Mouse (Mus musculus) G1E (cell line): Measurements from ENCODE around the gene Rpgr. TPM values are rescaled to one million over a fixed set of nuclear protein-coding genes. Genes with fewer than 3 reads are reported as not detected.

Experiments
- ATAC-seq: 2 replicates; pipeline ENCODE4 v1.8.0; 2016; ENCODE audit warnings: mild to moderate bottlenecking; ENCODE audit not compliant: insufficient number of reproducible peaks, poor library complexity, low FRiP score, severe bottlenecking; ENCODE audit errors: extremely low read depth
- DNase-seq: peaks from one replicate; pipeline ENCODE4 v3.0.0; 2012; ENCODE audit warnings: low spot score
- H3K27me3 ChIP-seq: 2 replicates; pipeline ENCODE4 v1.6.1; 2012; ENCODE audit warnings: mild to moderate bottlenecking, low read length, inconsistent platforms; ENCODE audit not compliant: insufficient read depth
- H3K36me3 ChIP-seq: replicated peaks from 2 replicates; pipeline ENCODE3; 2012; ENCODE audit warnings: mild to moderate bottlenecking, inconsistent platforms
- H3K4me1 ChIP-seq: 2 replicates; pipeline ENCODE4 v1.6.1; 2012; ENCODE audit warnings: low read depth, low read length, inconsistent platforms, mixed read lengths; ENCODE audit not compliant: insufficient read depth
- H3K4me3 ChIP-seq: 2 replicates; pipeline ENCODE4 v1.5.1; 2012; ENCODE audit warnings: low read depth, mild to moderate bottlenecking, inconsistent platforms, low read length, moderate library complexity, mixed read lengths
- H3K9me3 ChIP-seq: replicated peaks from 2 replicates; pipeline ENCODE4 v1.6.1; 2012; ENCODE audit warnings: inconsistent platforms
- CTCF ChIP-seq: IDR thresholded peaks from 2 replicates; pipeline ENCODE4 v1.5.1; 2012; ENCODE audit warnings: low read depth, low read length, inconsistent platforms, mixed read lengths
- GATA1 ChIP-seq: IDR thresholded peaks from 2 replicates; pipeline ENCODE4 v1.6.1; 2012; ENCODE audit warnings: borderline replicate concordance, low read length, inconsistent platforms, mixed read lengths
- GATA2 ChIP-seq: IDR thresholded peaks from 2 replicates; pipeline ENCODE4 v1.6.1; 2012; ENCODE audit warnings: low read depth, low read length, inconsistent platforms, borderline replicate concordance
- POLR2AphosphoS5 ChIP-seq: IDR thresholded peaks from 2 replicates; pipeline ENCODE4 v1.6.1; 2012; ENCODE audit warnings: low read depth, low read length, inconsistent platforms; ENCODE audit not compliant: insufficient replicate concordance
- TAL1 ChIP-seq: conservative IDR thresholded peaks from 2 replicates; pipeline ENCODE4 v1.6.1; 2012; ENCODE audit warnings: low read depth, low read length, inconsistent platforms, mixed read lengths
- polyA plus RNA-seq: library from polyadenylated mRNA; stranded (reverse); fragments of >175 nt; gene quantifications from 2 replicates; pipeline ENCODE4 v1.2.3, GENCODE M21; 2012
- total RNA-seq, 2 experiments: library from RNA; stranded (forward) in 1 of 2; stranded (reverse) in 1 of 2; fragments of 200-1000 nt in 1 of 2; fragments of >200 nt in 1 of 2; fragmentation: Nextera tagmentation in 1 of 2; gene quantifications; 2 replicates each; pipeline ENCODE4 v1.2.3; 2014 to 2017

The Rpgr gene
- total and polyA plus RNA-seq, 3 experiments = 1.00 to 25.8 (median 17.0) TPM

GRCm38 (mm10) chrX:10063781-10064180 is 152.9 kb downstream of the Rpgr start:
- ATAC-seq = no peak
- TF ChIP-seq CTCF (no peak), TAL1 (no peak), GATA1 (no peak), POLR2AphosphoS5 (no peak), GATA2 (no peak)

GRCm38 (mm10) chrX:10063361-10063760 is 153.4 kb downstream of the Rpgr start:
- TF ChIP-seq TAL1 = no peak
- no peak for TF ChIP-seq CTCF
- no peak for TF ChIP-seq GATA2
- no peak for TF ChIP-seq GATA1
- no peak for TF ChIP-seq POLR2AphosphoS5
- no peak overlapping the region for H3K4me3 ChIP-seq
- H3K27me3 ChIP-seq = no peaks in the 10 kb centered on the region; the same call in 1 of the 2 replicates
- ATAC-seq (no peak), DNase-seq (no peak)
- no peaks in the 10 kb centered on the region for H3K9me3 ChIP-seq
- no peaks in the 10 kb centered on the region for H3K4me1 ChIP-seq
- no peaks in the 10 kb centered on the region for H3K36me3 ChIP-seq

More at GRCm38 (mm10) chrX:10063781-10064180, 152.9 kb downstream of the Rpgr start:
- Histone ChIP-seq H3K4me1 (no peaks in the 10 kb centered on the region), H3K9me3 (no peaks in the 10 kb centered on the region), H3K36me3 (no peaks in the 10 kb centered on the region), H3K27me3 (no peaks in the 10 kb centered on the region; the same call in 1 of the 2 replicates), H3K4me3 (no peak overlapping the region)
- no peak for DNase-seq

- Histone ChIP-seq H3K9me3 (no peaks in the 10 kb centered on the region), H3K27me3 (no peaks in the 10 kb centered on the region; the same call in 1 of the 2 replicates), H3K36me3 (no peaks in the 10 kb centered on the region), H3K4me3 (no peak overlapping the region), H3K4me1 (no peaks in the 10 kb centered on the region)
- DNase-seq (no peak), ATAC-seq (no peak)
- no peak for TF ChIP-seq TAL1
- TF ChIP-seq GATA2 = no peak
- TF ChIP-seq POLR2AphosphoS5 = no peak
- no peak for TF ChIP-seq GATA1
- no peak for TF ChIP-seq CTCF
These were observed 154.5 kb downstream of the Rpgr start for GRCm38 (mm10) chrX:10062201-10062600.

GRCm38 (mm10) chrX:10034666-10035065 is 182.1 kb downstream of the Rpgr start:
- no peak for TF ChIP-seq TAL1
- no peak for TF ChIP-seq GATA1
- no peak for TF ChIP-seq GATA2
- no peak for TF ChIP-seq POLR2AphosphoS5
- no peak for TF ChIP-seq CTCF
- Histone ChIP-seq H3K36me3 (no peaks in the 10 kb centered on the region), H3K4me1 (no peaks in the 10 kb centered on the region), H3K9me3 (no peaks in the 10 kb centered on the region), H3K27me3 (no peaks in the 10 kb centered on the region), H3K4me3 (no peak overlapping the region)
- DNase-seq (no peak), ATAC-seq (no peak)

Other genes starting within 250 kb of the Rpgr start
- gene Srpx, start 99.2 kb downstream of the Rpgr start, total RNA-seq (2014; fragmentation: Nextera tagmentation) = not detected in 2 replicates
- not detected in 2 replicates for gene Srpx, start 99.2 kb downstream of the Rpgr start, total RNA-seq (2017)
- gene Srpx, start 99.2 kb downstream of the Rpgr start, polyA plus RNA-seq = not detected in 2 replicates
- not detected in 2 replicates for gene Otc, start 35.4 kb upstream of the Rpgr start, total RNA-seq (2014; fragmentation: Nextera tagmentation)
- gene Otc, start 35.4 kb upstream of the Rpgr start, total RNA-seq (2017) = 0.22 and 0.23 TPM in 2 replicates
- gene Otc, start 35.4 kb upstream of the Rpgr start, polyA plus RNA-seq = not detected in 2 replicates